Mouse (Mus musculus) limb, embryonic 13.5 days (tissue): ENCODE measurements around the gene Fshr. TPM values are rescaled to one million over a fixed set of nuclear protein-coding genes. Genes with fewer than 3 reads are reported as not detected.
"Not testable (repeated sequence)": the region's sequence is repeated elsewhere in the genome, so short reads cannot be mapped to it uniquely, and the experiment has no call there.

Experiments
- ATAC-seq: fragments of 200-750 bp; cut with Nextera tagmentation; 2 replicates; pipeline ENCODE4 v1.8.0; 2017; ENCODE audit warnings: low read depth, moderate number of reproducible peaks, moderate TSS enrichment; ENCODE audit not compliant: low FRiP score
- H3K27ac ChIP-seq: fragments of 300-500 bp; sonication (generic); 2 replicates; pipeline ENCODE4 v1.5.1; 2015; ENCODE audit warnings: inconsistent platforms, mild to moderate bottlenecking, moderate library complexity
- H3K27me3 ChIP-seq: fragments of 300-500 bp; sonication (generic); 2 replicates; pipeline ENCODE4 v1.6.1; 2015; ENCODE audit warnings: mild to moderate bottlenecking, inconsistent platforms
- H3K36me3 ChIP-seq: fragments of 300-500 bp; sonication (generic); 2 replicates; pipeline ENCODE4 v1.6.1; 2015; ENCODE audit warnings: inconsistent platforms, mild to moderate bottlenecking, moderate library complexity
- H3K4me1 ChIP-seq: fragments of 300-500 bp; sonication (generic); 2 replicates; pipeline ENCODE4 v1.6.1; 2015; ENCODE audit warnings: inconsistent platforms
- H3K4me2 ChIP-seq: fragments of 300-500 bp; sonication (generic); replicated peaks from 2 replicates; pipeline ENCODE4 v1.6.1; 2015; ENCODE audit warnings: inconsistent platforms, mild to moderate bottlenecking, moderate library complexity
- H3K4me3 ChIP-seq: fragments of 300-500 bp; sonication (generic); 2 replicates; pipeline ENCODE4 v1.5.1; 2015; ENCODE audit warnings: moderate library complexity, mild to moderate bottlenecking, inconsistent platforms
- H3K9ac ChIP-seq: fragments of 300-500 bp; sonication (generic); 2 replicates; pipeline ENCODE4 v1.6.1; 2015; ENCODE audit warnings: mild to moderate bottlenecking, inconsistent platforms
- H3K9me3 ChIP-seq: fragments of 300-500 bp; sonication (generic); 2 replicates; pipeline ENCODE4 v1.6.1; 2016; ENCODE audit warnings: inconsistent platforms
- WGBS: fragments of 180-500 bp; shearing (Covaris S2); methylation state at CpG from one replicate; pipeline ENCODE4 v1.1.7; 2015; 5-methylcytosine and 5-hydroxymethylcytosine counted together
- polyA plus RNA-seq: library from polyadenylated mRNA; unstranded; fragments of >200 nt; fragmentation: Nextera tagmentation; extraction: Ambion mirVana; gene quantifications from 2 replicates; pipeline ENCODE4 v1.2.1, GENCODE M21; 2015

Gene Fshr
- polyA plus RNA-seq: not detected in 2 replicates

- H3K4me2 ChIP-seq: no peak within 1 kb of the TSS
- H3K9me3 ChIP-seq: no peaks in the 10 kb centered on the region
- no peak within 1 kb of the TSS for H3K27ac ChIP-seq
- no peaks in the 10 kb centered on the region for H3K36me3 ChIP-seq
- H3K27me3 ChIP-seq: no peaks in the 10 kb centered on the region
- no peaks in the 10 kb centered on the region for H3K4me1 ChIP-seq
- no peak within 1 kb of the TSS for H3K9ac ChIP-seq
- no peak within 1 kb of the TSS for H3K4me3 ChIP-seq
- no peak for ATAC-seq
- 87% methylated on average over 6 of the region's 6 CpGs for WGBS
Measured at GRCm38 (mm10) chr17:89200575-89200974, at the start of gene Fshr. Fshr (minus strand) TSS chr17:89200675.

GRCm38 (mm10) chr17:89202181-89202580 lies 1.7 kb upstream of the Fshr start:
- 70% methylated on average over 6 of the region's 6 CpGs for WGBS
- Histone ChIP-seq H3K27ac (no peak overlapping the region), H3K9me3 (no peaks in the 10 kb centered on the region), H3K36me3 (no peaks in the 10 kb centered on the region), H3K9ac (no peak overlapping the region), H3K4me1 (no peaks in the 10 kb centered on the region), H3K27me3 (no peaks in the 10 kb centered on the region), H3K4me3 (no peak overlapping the region), H3K4me2 (no peak overlapping the region)
- ATAC-seq: no peak

GRCm38 (mm10) chr17:89173545-89173944 lies 26.9 kb downstream of the Fshr start:
- no peak overlapping the region for H3K9ac ChIP-seq
- no peaks in the 10 kb centered on the region for H3K27me3 ChIP-seq
- H3K4me3 ChIP-seq: no peak overlapping the region
- H3K4me1 ChIP-seq: no peaks in the 10 kb centered on the region
- 81% methylated on average over 1 of the region's 1 CpGs for WGBS
- no peak overlapping the region for H3K4me2 ChIP-seq
- no peaks in the 10 kb centered on the region for H3K36me3 ChIP-seq
- no peak for ATAC-seq
- no peaks in the 10 kb centered on the region for H3K9me3 ChIP-seq
- no peak overlapping the region for H3K27ac ChIP-seq

GRCm38 (mm10) chr17:89164773-89165172 lies 35.7 kb downstream of the Fshr start:
- no peak overlapping the region for H3K27ac ChIP-seq
- no peaks in the 10 kb centered on the region for H3K9me3 ChIP-seq
- no peak overlapping the region for H3K4me3 ChIP-seq
- no peak overlapping the region for H3K4me2 ChIP-seq
- H3K4me1 ChIP-seq: no peaks in the 10 kb centered on the region
- no peak for ATAC-seq
- no peak overlapping the region for H3K9ac ChIP-seq
- no peaks in the 10 kb centered on the region for H3K36me3 ChIP-seq
- H3K27me3 ChIP-seq: no peaks in the 10 kb centered on the region

- H3K9me3 ChIP-seq: no peaks in the 10 kb centered on the region
- H3K4me3 ChIP-seq: no peak overlapping the region
- no peaks in the 10 kb centered on the region for H3K36me3 ChIP-seq
- 91% methylated on average over 3 of the region's 3 CpGs for WGBS
- ATAC-seq: no peak
- no peaks in the 10 kb centered on the region for H3K4me1 ChIP-seq
- no peak overlapping the region for H3K9ac ChIP-seq
- H3K27ac ChIP-seq: no peak overlapping the region
- no peaks in the 10 kb centered on the region for H3K27me3 ChIP-seq
- H3K4me2 ChIP-seq: no peak overlapping the region
Measured at GRCm38 (mm10) chr17:89162475-89162874, 38.0 kb downstream of the Fshr start.

GRCm38 (mm10) chr17:89159343-89159742 lies 41.1 kb downstream of the Fshr start:
- H3K4me2 ChIP-seq, H3K27me3 ChIP-seq, H3K9me3 ChIP-seq, H3K4me3 ChIP-seq, ATAC-seq, H3K9ac ChIP-seq, H3K4me1 ChIP-seq, H3K36me3 ChIP-seq, H3K27ac ChIP-seq: not testable (repeated sequence)
- 86% methylated on average over 3 of the region's 3 CpGs for WGBS

- ATAC-seq: no peak
Measured at GRCm38 (mm10) chr17:89144806-89145205, 55.7 kb downstream of the Fshr start.

GRCm38 (mm10) chr17:89120023-89120422 lies 80.5 kb downstream of the Fshr start:
- no peaks in the 10 kb centered on the region for H3K36me3 ChIP-seq
- no peaks in the 10 kb centered on the region for H3K9me3 ChIP-seq
- H3K4me3 ChIP-seq: no peak overlapping the region
- no peak overlapping the region for H3K27ac ChIP-seq
- WGBS: 61% methylated on average over 2 of the region's 2 CpGs
- no peak; the same call in 1 of the 2 replicates for ATAC-seq
- no peak overlapping the region for H3K4me2 ChIP-seq
- peaks cover 3% of the 10 kb centered on the region; the same call in 1 of the 2 replicates for H3K4me1 ChIP-seq
- H3K9ac ChIP-seq: no peak overlapping the region
- H3K27me3 ChIP-seq: no peaks in the 10 kb centered on the region

More at GRCm38 (mm10) chr17:89144806-89145205, 55.7 kb downstream of the Fshr start:
- Histone ChIP-seq H3K4me3 (no peak overlapping the region), H3K9ac (no peak overlapping the region), H3K27me3 (no peaks in the 10 kb centered on the region), H3K4me2 (no peak overlapping the region), H3K9me3 (no peaks in the 10 kb centered on the region), H3K4me1 (no peaks in the 10 kb centered on the region), H3K27ac (no peak overlapping the region), H3K36me3 (no peaks in the 10 kb centered on the region)
- 89% methylated on average over 6 of the region's 6 CpGs for WGBS

GRCm38 (mm10) chr17:89119250-89119649 lies 81.2 kb downstream of the Fshr start:
- no peak overlapping the region for H3K4me3 ChIP-seq
- H3K9me3 ChIP-seq: no peaks in the 10 kb centered on the region
- no peaks in the 10 kb centered on the region for H3K36me3 ChIP-seq
- no peaks in the 10 kb centered on the region for H3K27me3 ChIP-seq
- H3K4me1 ChIP-seq: peaks cover 3% of the 10 kb centered on the region; the same call in 1 of the 2 replicates
- no peak overlapping the region for H3K9ac ChIP-seq
- no peak for ATAC-seq
- H3K27ac ChIP-seq: no peak overlapping the region
- H3K4me2 ChIP-seq: no peak overlapping the region
- WGBS: 67% methylated on average over 2 of the region's 2 CpGs

GRCm38 (mm10) chr17:89113944-89114343 lies 86.5 kb downstream of the Fshr start:
- H3K27me3 ChIP-seq: no peaks in the 10 kb centered on the region
- H3K4me2 ChIP-seq: no peak overlapping the region
- H3K9ac ChIP-seq: no peak overlapping the region

GRCm38 (mm10) chr17:89100719-89101350 lies 99.6 kb downstream of the Fshr start:
- no peak overlapping the region for H3K27ac ChIP-seq
- H3K36me3 ChIP-seq: no peaks in the 10 kb centered on the region
- no peak overlapping the region for H3K4me2 ChIP-seq
- WGBS: 81% methylated on average over 5 of the region's 5 CpGs
- ATAC-seq: no peak
- H3K27me3 ChIP-seq: no peaks in the 10 kb centered on the region
- H3K4me1 ChIP-seq: no peaks in the 10 kb centered on the region
- no peaks in the 10 kb centered on the region for H3K9me3 ChIP-seq
- no peak overlapping the region for H3K9ac ChIP-seq
- no peak overlapping the region for H3K4me3 ChIP-seq

More at GRCm38 (mm10) chr17:89113944-89114343, 86.5 kb downstream of the Fshr start:
- no peaks in the 10 kb centered on the region for H3K36me3 ChIP-seq
- no peaks in the 10 kb centered on the region for H3K9me3 ChIP-seq
- H3K4me1 ChIP-seq: no peaks in the 10 kb centered on the region
- no peak for ATAC-seq
- H3K4me3 ChIP-seq: no peak overlapping the region
- no peak overlapping the region for H3K27ac ChIP-seq

GRCm38 (mm10) chr17:89099733-89100132 lies 100.7 kb downstream of the Fshr start:
- H3K27ac ChIP-seq, H3K4me2 ChIP-seq, ATAC-seq, H3K9me3 ChIP-seq, H3K36me3 ChIP-seq, H3K27me3 ChIP-seq, H3K4me3 ChIP-seq, H3K9ac ChIP-seq, H3K4me1 ChIP-seq: not testable (repeated sequence)
- WGBS: 91% methylated on average over 1 of the region's 1 CpGs
